Mouse (Mus musculus) frontal cortex, adult (tissue): ENCODE measurements around the gene Ugt8a.

Source experiments
- ATAC-seq: cut with Nextera tagmentation; 2 replicates; pipeline ENCODE4 v1.9.2; 2017; ENCODE audit warnings: mild to moderate bottlenecking, moderate library complexity, mixed read lengths; ENCODE audit not compliant: low TSS enrichment

The Ugt8a gene

DNA sequence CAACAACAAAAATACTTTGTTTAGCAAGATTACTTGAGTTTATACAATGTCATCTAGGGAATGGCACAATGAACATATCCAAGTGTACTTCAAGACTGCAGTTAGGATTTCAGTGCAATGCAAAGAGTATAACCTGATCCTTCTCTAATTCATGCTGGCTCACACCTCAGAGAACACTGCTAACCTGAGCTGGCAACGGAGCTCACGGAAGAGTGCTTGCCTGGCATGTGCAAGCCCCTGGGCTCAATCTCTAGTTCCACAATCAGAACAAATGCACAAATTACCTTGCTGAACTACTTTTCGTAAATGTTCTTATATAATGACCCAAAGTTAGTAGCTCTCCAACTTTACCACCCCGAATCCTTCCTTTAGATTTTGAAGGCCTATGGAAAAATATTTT, 68.5 kb downstream of the Ugt8a start:
- no peak for ATAC-seq

DNA sequence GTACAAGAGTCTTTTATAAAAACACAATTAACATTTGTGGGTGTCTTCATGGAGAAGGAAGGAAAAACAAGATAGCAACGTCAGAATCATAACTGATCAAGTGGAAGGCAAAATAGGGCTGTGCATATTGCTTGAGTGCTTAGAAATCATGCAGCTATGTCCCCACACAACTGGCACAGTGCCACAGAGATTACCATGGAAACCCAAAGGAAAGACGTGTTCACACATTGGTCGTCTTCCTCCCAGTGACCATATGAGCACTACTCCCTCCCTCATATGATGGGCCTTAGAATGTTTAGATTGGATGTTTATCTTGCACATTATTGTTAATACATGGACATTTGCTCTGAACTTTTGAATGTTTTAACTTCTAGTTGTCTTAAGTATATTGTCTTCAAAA, 76.8 kb downstream of the Ugt8a start:
- ATAC-seq: peak; percentile 31

DNA sequence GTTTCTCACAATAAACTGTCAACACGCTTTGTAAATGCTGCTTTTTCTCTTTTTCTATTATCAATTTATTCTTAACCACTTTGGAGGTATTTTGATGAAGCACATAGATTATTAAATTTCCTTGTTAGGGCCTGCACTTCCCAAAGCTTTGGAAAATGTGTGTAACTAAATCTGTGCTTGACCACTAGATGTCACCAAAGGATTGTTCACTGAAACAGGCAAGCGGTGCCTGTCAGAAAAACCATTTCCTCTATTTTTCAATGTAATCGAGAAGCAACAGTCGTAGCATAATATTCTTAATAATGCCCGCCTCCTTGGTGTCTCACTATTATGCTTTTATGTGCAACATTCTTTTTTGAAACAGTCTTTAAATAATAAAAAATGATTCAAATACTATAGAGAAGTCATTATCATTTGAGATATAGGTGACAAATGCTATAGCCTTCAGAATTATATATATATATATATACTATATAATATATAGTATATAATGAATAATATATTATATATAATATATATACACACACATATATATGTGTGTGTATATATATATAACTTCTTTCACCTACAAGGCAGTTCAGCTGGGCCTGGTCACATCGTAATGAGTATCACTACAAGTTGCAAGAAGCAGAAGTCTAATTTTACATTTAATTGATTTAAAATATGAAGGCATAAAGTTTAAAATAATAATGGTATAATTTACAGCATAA, 89.1 kb downstream of the Ugt8a start:
- peak; percentile 89; the same call in 1 of the 2 replicates for ATAC-seq

DNA sequence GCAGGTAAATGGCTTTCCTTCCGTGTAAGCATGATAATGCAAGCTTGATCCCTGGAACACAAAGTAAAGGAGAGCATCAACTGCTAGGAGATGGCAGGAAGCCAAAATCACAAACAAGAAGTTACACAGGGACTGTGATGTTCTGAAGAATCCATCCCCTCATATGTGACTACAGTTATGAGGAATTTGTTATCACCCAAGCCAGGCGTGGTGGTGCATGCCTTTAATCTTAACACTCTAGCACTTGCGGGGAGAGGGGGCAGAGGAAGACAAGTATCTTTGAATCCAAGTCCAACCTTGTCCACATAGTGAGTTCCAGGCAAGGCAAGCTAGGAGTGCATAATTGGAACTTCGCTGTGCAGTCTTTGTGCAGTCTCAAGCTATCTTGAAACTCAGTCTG, 110.4 kb downstream of the Ugt8a start:
- no peak for ATAC-seq

DNA sequence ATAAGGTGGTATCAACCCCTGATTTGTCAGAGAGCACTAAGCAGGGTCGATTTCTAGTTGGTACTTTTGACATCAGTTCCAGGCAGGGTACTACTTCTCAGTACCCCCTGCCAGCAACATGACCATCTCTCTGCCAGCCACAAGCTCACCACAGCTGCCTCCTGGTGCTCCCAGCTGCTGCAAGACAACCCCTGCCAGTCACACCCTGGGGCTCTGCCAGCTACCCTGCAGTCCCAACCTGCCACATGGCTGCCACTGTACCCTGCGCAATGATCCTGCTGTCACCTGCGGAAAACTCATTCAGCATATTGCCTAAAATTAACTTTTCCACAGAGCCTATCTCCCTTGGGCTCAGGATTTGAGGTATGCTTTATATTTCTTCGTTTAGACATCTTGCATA, 111.2 kb downstream of the Ugt8a start:
- no peak for ATAC-seq

DNA sequence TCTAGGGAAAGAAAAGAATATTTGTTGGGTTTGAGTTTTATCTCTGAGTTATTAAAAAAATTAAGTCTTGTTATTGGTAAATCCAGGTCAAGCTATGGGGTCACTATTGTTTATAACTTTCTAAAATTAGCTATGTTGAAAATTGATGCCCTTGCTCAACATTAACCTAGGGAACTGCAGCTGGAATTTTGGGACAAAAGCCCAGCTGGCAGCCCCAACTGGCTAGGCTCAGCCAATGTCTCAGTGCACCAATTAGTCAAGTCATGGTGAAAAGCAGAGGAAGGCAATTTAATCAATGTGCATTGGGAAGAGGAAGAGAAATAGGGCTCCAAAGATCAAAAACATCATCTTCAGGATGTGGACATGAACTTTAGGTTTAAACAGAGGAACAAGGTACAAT, 118.7 kb downstream of the Ugt8a start:
- ATAC-seq: no peak
